Mouse (Mus musculus): ENCODE measurements at regions not wholly inside any gene's neighbourhood (a gene's known extent, or its start where the extent isn't known, plus 50 kb on each side); places are given as distances from the start of the nearest gene placed in this dataset.

DNA sequence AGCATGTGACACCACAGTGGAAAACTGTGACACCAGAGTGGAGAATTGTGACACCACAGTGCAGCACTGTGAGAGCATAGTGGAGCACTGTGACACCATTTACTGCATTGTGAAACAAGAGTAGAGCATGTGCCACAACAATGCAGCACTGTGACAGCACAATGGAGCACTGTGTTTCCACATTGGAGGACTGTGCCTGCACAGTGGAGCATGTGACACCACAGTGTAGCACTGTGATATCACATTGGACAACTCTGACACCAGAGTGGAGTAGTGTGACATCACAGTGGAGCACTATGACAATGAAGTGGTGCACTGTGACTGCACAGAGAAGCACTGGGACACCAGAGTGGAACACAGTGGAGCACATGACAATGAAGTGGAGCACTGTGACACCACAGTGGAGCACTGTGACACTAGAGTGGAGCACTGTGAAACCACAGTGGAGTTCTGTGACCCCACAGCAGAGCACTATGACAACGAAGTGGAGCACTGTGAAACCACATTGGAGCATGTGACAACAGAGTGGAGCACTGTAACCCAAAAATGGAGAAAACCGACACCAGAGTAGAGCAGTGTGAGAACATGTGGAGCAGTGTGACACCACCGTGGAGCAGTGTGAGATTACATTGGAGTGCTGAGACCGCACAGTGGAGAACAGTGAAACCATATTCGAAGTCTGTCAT, 100.9 kb upstream of the Vmn1r2 start:
- TF ChIP-seq CTCF (conservative IDR thresholded peaks at IDR 0.05; ENCODE audit: insufficient read depth, insufficient read length, low read depth, low read length) (no peak), POLR2A (IDR thresholded peaks at IDR 0.05; ENCODE audit: low read depth, low read length) (no peak)
